Mouse (Mus musculus) embryonic facial prominence, embryonic 12.5 days (tissue): ENCODE measurements around the gene Ncam1. TPM values are rescaled to one million over a fixed set of nuclear protein-coding genes. Genes with fewer than 3 reads are reported as not detected.

Experiments
- ATAC-seq: fragments of 200-750 bp; cut with Nextera tagmentation; 2 replicates; pipeline ENCODE4 v1.8.0; 2017; ENCODE audit not compliant: insufficient number of reproducible peaks, insufficient read depth, low FRiP score, low TSS enrichment
- H3K27ac ChIP-seq: fragments of 300-500 bp; sonication (generic); 2 replicates; pipeline ENCODE4 v1.5.1; 2016; ENCODE audit warnings: mild to moderate bottlenecking
- H3K27me3 ChIP-seq: fragments of 300-500 bp; sonication (generic); 2 replicates; pipeline ENCODE4 v1.6.1; 2016; ENCODE audit warnings: mild to moderate bottlenecking, moderate library complexity
- H3K36me3 ChIP-seq: fragments of 300-500 bp; sonication (generic); 2 replicates; pipeline ENCODE4 v1.6.1; 2016; ENCODE audit warnings: mild to moderate bottlenecking
- H3K4me1 ChIP-seq: fragments of 300-500 bp; sonication (generic); 2 replicates; pipeline ENCODE4 v1.6.1; 2016
- H3K4me2 ChIP-seq: fragments of 300-500 bp; sonication (generic); replicated peaks from 2 replicates; pipeline ENCODE4 v1.6.1; 2016; ENCODE audit warnings: mild to moderate bottlenecking, moderate library complexity
- H3K4me3 ChIP-seq: fragments of 300-500 bp; sonication (generic); 2 replicates; pipeline ENCODE4 v1.5.1; 2016; ENCODE audit warnings: mild to moderate bottlenecking
- H3K9ac ChIP-seq: fragments of 300-500 bp; sonication (generic); 2 replicates; pipeline ENCODE4 v1.6.1; 2016; ENCODE audit warnings: mild to moderate bottlenecking, moderate library complexity
- H3K9me3 ChIP-seq: fragments of 300-500 bp; sonication (generic); 2 replicates; pipeline ENCODE4 v1.6.1; 2016; ENCODE audit warnings: mild to moderate bottlenecking, moderate library complexity
- WGBS: fragments of 180-500 bp; shearing (Covaris S2); methylation state at CpG from one replicate; pipeline ENCODE4 v1.1.7; 2016; 5-methylcytosine and 5-hydroxymethylcytosine counted together
- polyA plus RNA-seq: library from polyadenylated mRNA; unstranded; fragments of >200 nt; fragmentation: Nextera tagmentation; extraction: Ambion mirVana; gene quantifications from 2 replicates; pipeline ENCODE4 v1.2.1, GENCODE M21; 2016

Ncam1 gene
- polyA plus RNA-seq, 1 experiment from 2014 or later = 85.4 TPM

DNA sequence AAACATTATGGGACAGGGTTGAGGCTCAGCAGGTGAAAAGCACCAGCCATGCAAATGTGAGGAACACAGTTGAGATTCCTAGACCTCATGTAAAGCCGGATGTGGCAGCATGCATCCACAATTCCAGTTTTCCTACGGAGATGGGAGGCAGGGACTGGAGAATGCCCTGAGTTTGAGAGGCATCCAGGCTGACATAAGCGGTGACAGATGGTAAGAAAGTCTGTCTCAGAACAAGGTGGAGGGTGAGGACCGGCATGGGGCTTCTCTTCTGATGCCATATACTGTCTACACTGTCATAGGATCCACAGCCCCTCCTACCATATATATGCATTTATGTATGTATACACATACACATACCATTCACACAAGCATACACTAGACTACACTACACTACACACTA lies 221.6 kb downstream of the Ncam1 start:
- 89% methylated on average over 4 of the region's 4 CpGs for WGBS
- H3K9me3 ChIP-seq = no peaks in the 10 kb centered on the region
- peaks cover 20% of the 10 kb centered on the region for H3K4me1 ChIP-seq
- no peak overlapping the region for H3K4me3 ChIP-seq
- H3K9ac ChIP-seq = no peak overlapping the region
- no peak overlapping the region for H3K4me2 ChIP-seq
- no peak for ATAC-seq
- no peaks in the 10 kb centered on the region for H3K36me3 ChIP-seq
- H3K27me3 ChIP-seq = no peaks in the 10 kb centered on the region
- H3K27ac ChIP-seq = no peak overlapping the region

- no peaks in the 10 kb centered on the region for H3K9me3 ChIP-seq
- no peak overlapping the region for H3K9ac ChIP-seq
- no peak for ATAC-seq
- 38% methylated on average over 9 of the region's 9 CpGs for WGBS
- no peak overlapping the region for H3K4me3 ChIP-seq
- H3K36me3 ChIP-seq = peaks cover 14% of the 10 kb centered on the region
- 0 out of 2 replicates have a peak overlapping the region, but pooled peaks have one; percentile 1 for H3K4me2 ChIP-seq
- peak overlapping the region; percentile 85 for H3K27ac ChIP-seq
- peaks cover 33% of the 10 kb centered on the region for H3K4me1 ChIP-seq
- no peaks in the 10 kb centered on the region for H3K27me3 ChIP-seq
Measured at GRCm38 (mm10) chr9:49571695-49572510, 226.8 kb downstream of the Ncam1 start.

- peak overlapping the region; percentile 85 for H3K27ac ChIP-seq
- H3K27me3 ChIP-seq = no peaks in the 10 kb centered on the region
- H3K36me3 ChIP-seq = peaks cover 14% of the 10 kb centered on the region
- 0 out of 2 replicates have a peak overlapping the region, but pooled peaks have one; percentile 4 for H3K4me2 ChIP-seq
- H3K9ac ChIP-seq = no peak overlapping the region
- no peak overlapping the region for H3K4me3 ChIP-seq
- peak; percentile 81; the same call in 1 of the 2 replicates for ATAC-seq
- 37% methylated on average over 10 of the region's 10 CpGs for WGBS
- peaks cover 33% of the 10 kb centered on the region for H3K4me1 ChIP-seq
- H3K9me3 ChIP-seq = no peaks in the 10 kb centered on the region
Measured at GRCm38 (mm10) chr9:49570731-49571694, 227.7 kb downstream of the Ncam1 start.

DNA sequence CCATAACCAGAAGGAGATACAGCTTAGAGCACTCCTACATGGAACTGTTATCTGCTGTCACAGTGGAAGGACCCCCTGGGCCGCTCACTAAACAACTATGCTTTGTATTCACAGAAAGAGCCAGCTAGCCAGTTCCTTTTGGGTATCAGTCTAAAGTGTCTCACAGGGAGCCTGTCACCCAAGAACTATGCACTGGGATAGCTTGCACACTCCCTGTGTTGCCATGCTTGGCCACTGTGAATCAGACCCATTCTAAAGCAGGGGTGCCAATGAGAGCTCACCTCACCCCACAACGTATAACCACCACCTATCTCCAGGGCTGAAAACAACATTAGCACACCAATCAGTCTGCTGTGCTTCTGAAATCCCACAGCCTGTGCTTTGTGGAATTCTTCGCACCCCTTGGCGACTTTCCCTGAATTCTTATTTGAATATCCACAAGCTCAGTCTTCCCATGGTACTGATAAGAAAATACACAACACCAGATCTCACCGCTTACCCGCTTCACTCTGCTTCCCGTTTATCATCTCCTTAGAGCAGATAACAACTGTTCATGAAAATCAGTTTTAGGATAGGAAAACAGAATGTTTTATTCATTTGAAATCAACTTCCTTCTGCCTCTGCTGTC lies 228.6 kb downstream of the Ncam1 start:
- Histone ChIP-seq H3K27ac (peak overlapping the region; percentile 85; the same call in 1 of the 2 replicates), H3K4me3 (no peak overlapping the region), H3K27me3 (no peaks in the 10 kb centered on the region), H3K9me3 (no peaks in the 10 kb centered on the region), H3K36me3 (peaks cover 17% of the 10 kb centered on the region), H3K4me1 (peaks cover 33% of the 10 kb centered on the region), H3K9ac (no peak overlapping the region), H3K4me2 (no peak overlapping the region)
- 50% methylated on average over 7 of the region's 7 CpGs for WGBS
- no peak for ATAC-seq

- no peak for ATAC-seq
- Histone ChIP-seq H3K36me3 (peaks cover 29% of the 10 kb centered on the region), H3K27me3 (no peaks in the 10 kb centered on the region), H3K4me3 (no peak overlapping the region), H3K9ac (no peak overlapping the region), H3K4me2 (no peak overlapping the region), H3K9me3 (no peaks in the 10 kb centered on the region), H3K4me1 (peaks cover 8% of the 10 kb centered on the region), H3K27ac (no peak overlapping the region)
- 79% methylated on average over 2 of the region's 2 CpGs for WGBS
Measured at GRCm38 (mm10) chr9:49565846-49566245, 232.9 kb downstream of the Ncam1 start.

- no peak overlapping the region for H3K27ac ChIP-seq
- H3K27me3 ChIP-seq = no peaks in the 10 kb centered on the region
- H3K4me1 ChIP-seq = no peaks in the 10 kb centered on the region
- no peak overlapping the region for H3K4me3 ChIP-seq
- H3K36me3 ChIP-seq = 0 out of 2 replicates have a peak, but pooled peaks cover 26% of the 10 kb centered on the region
- H3K9me3 ChIP-seq = no peaks in the 10 kb centered on the region
- H3K9ac ChIP-seq = no peak overlapping the region
- 93% methylated on average over 2 of the region's 2 CpGs for WGBS
- ATAC-seq = no peak
- no peak overlapping the region for H3K4me2 ChIP-seq
Measured at GRCm38 (mm10) chr9:49558941-49559340, 239.8 kb downstream of the Ncam1 start.

DNA sequence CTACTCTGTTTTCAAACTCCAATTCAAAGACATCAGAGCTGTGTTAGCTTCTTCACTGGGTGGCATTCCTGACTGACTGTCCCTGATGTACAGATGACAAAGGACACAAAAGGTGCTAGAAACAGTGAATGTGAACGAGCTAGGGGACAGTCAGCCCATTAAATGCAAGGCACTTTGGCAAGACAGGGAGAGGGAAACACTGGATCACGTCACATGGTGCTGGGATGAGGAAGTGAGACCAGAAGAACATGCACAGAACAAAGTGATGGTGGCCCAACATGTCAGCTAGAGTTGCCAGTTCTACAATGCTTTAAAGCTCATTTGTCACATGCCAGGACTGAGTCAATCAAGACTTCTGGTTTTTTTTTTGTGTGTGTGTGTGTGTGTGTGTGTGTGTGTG lies 247.4 kb downstream of the Ncam1 start:
- H3K27ac ChIP-seq = no peak overlapping the region
- no peak overlapping the region for H3K9ac ChIP-seq
- no peak overlapping the region for H3K4me3 ChIP-seq
- H3K4me2 ChIP-seq = no peak overlapping the region
- 65% methylated on average over 2 of the region's 2 CpGs for WGBS
- ATAC-seq = no peak
- no peaks in the 10 kb centered on the region for H3K9me3 ChIP-seq
- H3K27me3 ChIP-seq = no peaks in the 10 kb centered on the region
- 0 out of 2 replicates have a peak, but pooled peaks cover 4% of the 10 kb centered on the region for H3K36me3 ChIP-seq
- no peaks in the 10 kb centered on the region for H3K4me1 ChIP-seq

GRCm38 (mm10) chr9:49542593-49542992 lies 256.1 kb downstream of the Ncam1 start:
- H3K9ac ChIP-seq = no peak overlapping the region
- no peak overlapping the region for H3K4me2 ChIP-seq
- peaks cover 33% of the 10 kb centered on the region for H3K36me3 ChIP-seq
- H3K9me3 ChIP-seq = no peaks in the 10 kb centered on the region
- ATAC-seq = no peak
- H3K27ac ChIP-seq = no peak overlapping the region
- H3K4me3 ChIP-seq = no peak overlapping the region
- no peaks in the 10 kb centered on the region for H3K27me3 ChIP-seq
- H3K4me1 ChIP-seq = 0 out of 2 replicates have a peak, but pooled peaks cover 5% of the 10 kb centered on the region
- 92% methylated on average over 4 of the region's 4 CpGs for WGBS

GRCm38 (mm10) chr9:49537814-49538213 lies 260.9 kb downstream of the Ncam1 start:
- H3K9me3 ChIP-seq = no peaks in the 10 kb centered on the region
- no peak overlapping the region for H3K27ac ChIP-seq
- peaks cover 12% of the 10 kb centered on the region for H3K4me1 ChIP-seq
- H3K4me2 ChIP-seq = no peak overlapping the region
- no peak overlapping the region for H3K9ac ChIP-seq
- ATAC-seq = no peak
- H3K4me3 ChIP-seq = no peak overlapping the region
- H3K36me3 ChIP-seq = peaks cover 8% of the 10 kb centered on the region; the same call in 1 of the 2 replicates
- WGBS = 80% methylated on average over 6 of the region's 6 CpGs
- no peaks in the 10 kb centered on the region for H3K27me3 ChIP-seq

DNA sequence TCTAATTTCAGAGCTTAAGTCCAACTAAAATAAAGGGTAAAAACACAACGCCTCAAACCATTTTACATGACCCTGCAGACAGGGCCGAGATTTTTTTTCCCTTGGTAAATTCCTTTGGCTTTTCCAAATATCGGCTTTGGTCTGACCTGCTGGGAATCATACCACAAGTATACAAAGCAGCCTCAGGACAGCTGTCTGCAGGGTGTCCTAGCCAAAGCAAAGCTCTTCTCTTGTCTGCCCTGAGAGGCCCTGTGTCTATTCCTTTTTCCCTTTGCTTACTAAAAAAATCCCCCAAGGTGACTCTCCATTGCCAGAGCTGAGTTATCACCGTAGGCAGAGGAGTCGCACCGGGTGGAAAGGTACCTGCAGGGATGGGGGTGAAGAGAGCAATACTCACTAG lies 262.1 kb downstream of the Ncam1 start:
- H3K4me2 ChIP-seq = no peak overlapping the region
- ATAC-seq = no peak
- no peak overlapping the region for H3K9ac ChIP-seq
- H3K4me1 ChIP-seq = peaks cover 12% of the 10 kb centered on the region
- no peaks in the 10 kb centered on the region for H3K9me3 ChIP-seq
- H3K4me3 ChIP-seq = no peak overlapping the region
- no peak overlapping the region for H3K27ac ChIP-seq
- WGBS = 63% methylated on average over 6 of the region's 6 CpGs
- no peaks in the 10 kb centered on the region for H3K27me3 ChIP-seq
- H3K36me3 ChIP-seq = no peaks in the 10 kb centered on the region

- Histone ChIP-seq H3K4me2 (no peak overlapping the region), H3K4me3 (no peak overlapping the region), H3K27ac (no peak overlapping the region), H3K9ac (no peak overlapping the region), H3K4me1 (peaks cover 18% of the 10 kb centered on the region), H3K36me3 (no peaks in the 10 kb centered on the region), H3K9me3 (no peaks in the 10 kb centered on the region), H3K27me3 (no peaks in the 10 kb centered on the region)
- WGBS = 35% methylated on average over 4 of the region's 4 CpGs
- no peak for ATAC-seq
Measured at GRCm38 (mm10) chr9:49534958-49535357, 263.8 kb downstream of the Ncam1 start.
